Mouse (Mus musculus) E14TG2a.4 (cell line): ENCODE data around the gene Cstf3.
"Not testable (repeated sequence)": the region's sequence is repeated elsewhere in the genome, so short reads cannot be mapped to it uniquely, and the experiment has no call there.

Experiments used
- H3K27me3 ChIP-seq: 2 replicates; pipeline ENCODE4 v1.6.1; 2014; ENCODE audit warnings: low read length, control low read depth; ENCODE audit not compliant: insufficient read depth
- H3K36me3 ChIP-seq: 2 replicates; pipeline ENCODE4 v1.6.1; 2014; ENCODE audit warnings: low read length, control low read depth; ENCODE audit not compliant: insufficient read depth
- H3K4me1 ChIP-seq: replicated peaks from 2 replicates; pipeline ENCODE4 v1.6.1; 2014; ENCODE audit warnings: low read depth, low read length, control low read depth
- H3K4me3 ChIP-seq: replicated peaks from 2 replicates; pipeline ENCODE4 v1.5.1; 2014; ENCODE audit warnings: mild to moderate bottlenecking, low read length
- H3K9me3 ChIP-seq: 2 replicates; pipeline ENCODE4 v1.6.1; 2014; ENCODE audit warnings: low read length, control low read depth
- CTCF ChIP-seq: conservative IDR thresholded peaks from 2 replicates; pipeline ENCODE4 v1.5.1; 2014; ENCODE audit warnings: low read length
- NANOG ChIP-seq: IDR thresholded peaks from 2 replicates; pipeline ENCODE4 v1.6.1; 2014; ENCODE audit warnings: borderline replicate concordance, low read length, mixed read lengths
- POU5F1 ChIP-seq: IDR thresholded peaks from 2 replicates; pipeline ENCODE4 v1.6.1; 2014; ENCODE audit warnings: low read length, borderline replicate concordance

Cstf3 gene

GRCm38 (mm10) chr2:104590068-104590828 is at the start of gene Cstf3:
Gene Cstf3 (plus strand): TSS chr2:104590523.
- H3K27me3 ChIP-seq = no peaks in the 10 kb centered on the region
- TF ChIP-seq NANOG = no peak
- TF ChIP-seq CTCF = no peak
- TF ChIP-seq POU5F1 = no peak

GRCm38 (mm10) chr2:104556711-104557110 is 33.6 kb upstream of the Cstf3 start:
- H3K9me3 ChIP-seq, H3K27me3 ChIP-seq: not testable (repeated sequence)
- Histone ChIP-seq H3K36me3 (peaks cover 22% of the 10 kb centered on the region), H3K4me1 (peaks cover 49% of the 10 kb centered on the region), H3K4me3 (peak overlapping the region; percentile 65)

More at GRCm38 (mm10) chr2:104590068-104590828, at the start of gene Cstf3:
- H3K9me3 ChIP-seq = no peaks in the 10 kb centered on the region
- H3K36me3 ChIP-seq = peaks cover 23% of the 10 kb centered on the region
- peak within 1 kb of the TSS; percentile 97 for H3K4me3 ChIP-seq
- H3K4me1 ChIP-seq = peaks cover 61% of the 10 kb centered on the region

- Histone ChIP-seq H3K9me3 (no peaks in the 10 kb centered on the region), H3K27me3 (no peaks in the 10 kb centered on the region), H3K4me1 (peaks cover 58% of the 10 kb centered on the region), H3K4me3 (no peak overlapping the region), H3K36me3 (peaks cover 32% of the 10 kb centered on the region)
- TF ChIP-seq POU5F1 = no peak
- TF ChIP-seq NANOG = no peak
- TF ChIP-seq CTCF = no peak
These were observed 32.6 kb upstream of the Cstf3 start for GRCm38 (mm10) chr2:104557722-104558121.

GRCm38 (mm10) chr2:104558326-104558725 is 32.0 kb upstream of the Cstf3 start:
- no peaks in the 10 kb centered on the region for H3K9me3 ChIP-seq
- TF ChIP-seq POU5F1 (no peak), CTCF (no peak), NANOG (no peak)
- no peaks in the 10 kb centered on the region for H3K27me3 ChIP-seq
- peaks cover 64% of the 10 kb centered on the region for H3K4me1 ChIP-seq
- peaks cover 38% of the 10 kb centered on the region for H3K36me3 ChIP-seq
- no peak overlapping the region for H3K4me3 ChIP-seq

GRCm38 (mm10) chr2:104558938-104559337 is 31.4 kb upstream of the Cstf3 start:
- H3K27me3 ChIP-seq = no peaks in the 10 kb centered on the region
- peak overlapping the region; percentile 80 for H3K4me3 ChIP-seq
- H3K4me1 ChIP-seq = peaks cover 66% of the 10 kb centered on the region
- peaks cover 44% of the 10 kb centered on the region for H3K36me3 ChIP-seq
- no peaks in the 10 kb centered on the region for H3K9me3 ChIP-seq
- no peak for TF ChIP-seq CTCF
- no peak for TF ChIP-seq NANOG
- no peak for TF ChIP-seq POU5F1

GRCm38 (mm10) chr2:104559591-104560380 is 30.5 kb upstream of the Cstf3 start:
- H3K27me3 ChIP-seq = no peaks in the 10 kb centered on the region
- H3K36me3 ChIP-seq = peaks cover 53% of the 10 kb centered on the region

DNA sequence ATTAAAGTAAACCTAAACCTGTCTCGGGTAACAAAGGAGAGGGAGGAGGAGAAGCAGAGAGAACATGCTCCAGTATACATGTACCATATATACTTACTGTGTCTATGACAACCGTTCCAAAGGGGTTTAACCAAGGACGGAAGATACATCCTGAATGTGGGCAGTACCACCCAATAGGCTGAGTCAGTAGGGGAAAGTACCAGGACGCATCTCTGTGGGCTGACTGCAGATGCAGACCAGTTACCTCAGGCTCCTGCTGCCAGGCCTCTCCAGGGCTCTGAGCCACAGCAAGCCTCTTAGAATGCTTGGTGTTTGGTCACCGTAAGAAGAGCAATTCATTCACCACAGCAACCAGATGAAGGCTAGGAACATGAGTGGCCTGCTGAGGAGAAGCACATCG is 28.9 kb upstream of the Cstf3 start:
- Histone ChIP-seq H3K36me3 (peaks cover 69% of the 10 kb centered on the region), H3K4me1 (peaks cover 73% of the 10 kb centered on the region), H3K4me3 (peak overlapping the region; percentile 80), H3K9me3 (no peaks in the 10 kb centered on the region), H3K27me3 (no peaks in the 10 kb centered on the region)
- TF ChIP-seq NANOG (no peak), CTCF (no peak), POU5F1 (no peak)

More at GRCm38 (mm10) chr2:104559591-104560380, 30.5 kb upstream of the Cstf3 start:
- Histone ChIP-seq H3K4me1 (peaks cover 73% of the 10 kb centered on the region), H3K4me3 (peak overlapping the region; percentile 80), H3K9me3 (no peaks in the 10 kb centered on the region)
- TF ChIP-seq NANOG (no peak), CTCF (no peak), POU5F1 (no peak)

- peaks cover 69% of the 10 kb centered on the region for H3K4me1 ChIP-seq
- TF ChIP-seq POU5F1 = no peak
- TF ChIP-seq NANOG = no peak
- no peak for TF ChIP-seq CTCF
- H3K9me3 ChIP-seq = no peaks in the 10 kb centered on the region
- no peaks in the 10 kb centered on the region for H3K27me3 ChIP-seq
- H3K36me3 ChIP-seq = peaks cover 75% of the 10 kb centered on the region
- H3K4me3 ChIP-seq = no peak overlapping the region
These were observed 28.3 kb upstream of the Cstf3 start for GRCm38 (mm10) chr2:104561986-104562532.
